Mouse (Mus musculus) erythroblast, embryonic 14.5 days (primary cell): ENCODE measurements around the gene Prkg1.

Experiments
- GATA1 ChIP-seq: IDR thresholded peaks from 2 replicates; pipeline ENCODE4 v1.6.1; 2012; ENCODE audit warnings: low read length, inconsistent platforms, mixed read lengths
- TAL1 ChIP-seq: IDR thresholded peaks from 3 replicates; pipeline ENCODE4 v1.6.1; 2012; ENCODE audit warnings: low read length, inconsistent platforms, mixed read lengths

DNA sequence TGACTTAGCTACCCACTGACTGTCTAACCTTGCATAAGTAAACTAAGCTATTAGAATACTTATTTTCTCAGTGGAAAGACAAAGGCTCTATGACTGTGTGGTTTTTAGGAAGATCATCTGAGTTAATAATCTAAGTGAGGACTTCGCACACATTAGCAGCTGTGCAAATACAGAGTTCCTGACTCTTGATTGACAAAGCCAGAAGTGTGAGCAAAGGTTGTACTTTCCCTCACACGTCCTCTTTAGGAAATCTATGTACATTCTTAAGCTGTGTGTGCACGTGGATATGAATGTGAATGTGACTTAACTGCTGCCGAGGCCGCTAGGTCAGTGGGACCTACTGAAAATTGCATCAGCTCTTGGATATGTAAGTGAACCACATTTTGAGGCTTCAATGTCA is 738.0 kb downstream of the Prkg1 start:
- TF ChIP-seq GATA1 (no peak), TAL1 (no peak)
